Mouse (Mus musculus): ENCODE measurements around the gene Cenpa. TPM values are rescaled to one million over a fixed set of nuclear protein-coding genes. Genes with fewer than 3 reads are reported as not detected.

The Cenpa gene
- total RNA-seq (2023), result 120 TPM

DNA sequence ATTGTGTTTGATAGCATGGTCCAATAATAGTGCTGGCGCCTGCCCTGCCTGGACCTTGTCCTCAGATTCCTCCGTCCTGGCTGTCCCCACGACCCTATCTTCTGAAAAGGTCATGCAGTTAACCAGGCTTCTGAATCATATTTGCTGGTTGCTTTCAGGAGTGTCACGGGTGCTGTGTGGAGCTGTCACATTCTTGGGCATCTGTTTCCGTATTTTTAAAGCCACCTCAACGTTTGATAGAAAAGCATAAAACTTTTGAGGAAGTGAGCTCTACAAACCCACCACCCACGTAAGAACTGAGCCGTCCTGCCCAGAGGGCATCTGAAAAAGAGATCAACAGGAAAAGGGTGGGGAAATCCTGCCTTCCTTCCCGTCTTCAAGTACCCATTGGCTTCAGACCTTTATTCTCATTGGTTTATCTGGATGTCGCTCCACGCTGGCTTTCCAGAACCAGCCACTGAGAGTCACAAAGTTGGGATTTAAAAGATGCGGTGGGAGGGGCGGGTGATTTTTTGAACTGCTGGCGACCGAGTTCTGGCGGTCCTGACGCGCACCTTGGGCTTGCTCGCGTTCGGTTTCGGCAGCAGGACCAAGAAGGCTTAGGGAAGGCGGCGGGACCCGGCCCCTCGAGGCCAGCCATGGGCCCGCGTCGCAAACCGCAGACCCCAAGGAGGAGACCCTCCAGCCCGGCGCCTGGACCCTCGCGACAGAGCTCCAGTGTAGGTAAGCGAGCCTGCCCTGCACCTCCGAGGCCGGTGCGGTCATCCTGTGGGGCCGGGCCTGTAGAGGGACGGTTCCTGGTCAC lies at the start of gene Cenpa:
TSS of gene Cenpa (plus strand) at position 387 of the 805 bp plus-strand sequence.

DNA sequence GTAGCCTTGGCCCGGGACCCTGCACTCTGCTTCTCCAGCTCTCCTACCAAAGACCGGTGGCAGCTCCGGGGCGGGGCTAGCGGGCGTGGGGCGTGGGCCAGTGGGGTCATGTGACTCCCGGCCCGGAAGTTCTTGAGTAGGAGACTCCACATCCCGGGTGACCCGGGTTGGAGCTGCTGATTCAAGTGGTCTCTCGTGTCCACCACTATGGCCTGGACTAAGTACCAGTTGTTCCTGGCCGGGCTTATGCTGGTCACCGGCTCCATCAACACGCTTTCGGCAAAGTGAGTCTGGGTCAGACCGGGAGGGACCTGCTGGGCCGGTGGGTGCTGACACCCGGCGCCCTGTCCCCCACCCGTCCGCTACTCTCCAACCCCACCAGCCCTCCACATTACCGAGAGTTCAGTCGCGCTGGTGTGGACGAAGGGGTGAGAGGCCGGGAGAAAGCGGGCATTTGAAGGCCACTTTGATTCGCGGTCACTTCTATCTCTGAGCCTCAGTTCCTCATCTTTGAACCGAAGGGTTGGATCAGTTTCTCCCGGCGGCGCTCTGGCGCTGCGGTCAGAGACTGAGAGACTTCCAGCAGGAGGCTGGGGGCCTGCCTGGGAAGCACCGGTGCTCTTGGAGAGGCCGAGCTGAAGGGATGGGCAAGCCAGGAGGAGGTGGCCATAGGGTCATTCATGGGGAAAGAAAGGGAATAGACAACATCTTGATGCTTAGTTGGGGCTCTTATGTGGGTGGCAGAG lies 18.6 kb upstream of the Cenpa start, which contains the start of gene Slc35f6:
TSS of gene Slc35f6 (plus strand) at position 119 of the 746 bp plus-strand sequence.

DNA sequence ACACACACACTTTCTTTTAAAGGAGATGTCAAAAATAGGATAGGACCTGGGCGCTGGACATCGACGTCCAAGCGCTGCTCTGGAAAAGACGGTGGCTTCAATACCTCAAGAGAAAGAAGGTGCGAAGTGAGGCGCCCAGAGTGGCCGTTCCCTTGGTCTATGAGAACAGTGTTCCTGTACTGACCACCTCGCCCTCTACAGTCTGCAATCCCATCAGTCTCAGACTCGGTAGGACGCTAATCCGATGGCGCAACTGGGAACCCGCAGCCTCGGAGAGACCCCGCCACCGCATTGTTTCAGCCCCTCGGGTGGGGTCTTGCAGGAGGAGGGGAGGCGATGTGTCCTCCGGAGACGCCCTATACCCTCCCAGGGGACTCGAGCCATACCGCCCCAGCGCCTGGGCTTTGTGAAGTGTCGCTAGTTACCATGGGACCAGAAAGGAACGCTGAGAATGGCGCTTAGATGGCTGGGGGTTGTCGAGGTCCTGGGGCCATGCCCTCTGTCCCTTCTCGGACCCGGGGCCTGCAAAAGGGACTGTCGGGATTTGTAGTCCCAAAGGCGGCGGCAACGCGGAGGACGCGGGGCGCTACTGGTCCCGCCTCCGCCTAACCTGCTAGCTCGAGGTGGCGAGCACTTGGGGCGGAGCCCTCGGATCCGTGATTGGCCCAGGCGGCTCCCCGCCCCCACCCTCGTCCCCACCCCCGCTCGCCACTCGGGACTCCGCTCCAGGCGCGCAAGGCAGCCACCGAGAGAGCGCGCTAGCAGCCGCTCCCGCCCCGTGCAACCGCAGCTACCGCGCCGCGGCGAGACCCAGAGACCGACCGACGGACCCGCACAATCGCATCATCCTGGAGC lies 44.8 kb downstream of the Cenpa start, which contains the start of gene Dpysl5:
TSS of gene Dpysl5 (plus strand) at position 418 of the 855 bp plus-strand sequence.

Other genes starting within 250 kb of the Cenpa start
- not detected for gene Otof, start 204.8 kb upstream of the Cenpa start, total RNA-seq (2023)
- not detected for gene 1700001C02Rik, start 200.7 kb upstream of the Cenpa start, total RNA-seq (2023)
- gene Cib4, start 120.9 kb upstream of the Cenpa start, total RNA-seq (2023), result not detected
- gene Kcnk3, start 78.6 kb upstream of the Cenpa start, total RNA-seq (2023), result not detected
- gene Slc35f6, start 18.8 kb upstream of the Cenpa start, total RNA-seq (2023), result 41.8 TPM
- 0.35 TPM for gene Dpysl5, start 44.8 kb downstream of the Cenpa start, total RNA-seq (2023)
- gene Mapre3, start 147.9 kb downstream of the Cenpa start, total RNA-seq (2023), result 11.9 TPM
- 45.9 TPM for gene Tmem214, start 201.2 kb downstream of the Cenpa start, total RNA-seq (2023)
- 9.6 TPM for gene Agbl5, start 221.9 kb downstream of the Cenpa start, total RNA-seq (2023)
- gene Ost4, start 241.0 kb downstream of the Cenpa start, total RNA-seq (2023), result 132 TPM
- 2.7 TPM for gene Emilin1, start 246.6 kb downstream of the Cenpa start, total RNA-seq (2023)

All from CD4-positive naive resting alpha-beta T cell, adult 57 days (primary cell).